Mouse (Mus musculus): ENCODE measurements around the gene Rpl27. TPM values are rescaled to one million over a fixed set of nuclear protein-coding genes. Genes with fewer than 3 reads are reported as not detected.

Gene Rpl27
- total RNA-seq, 4 experiments from 2014 or later, result 23.9 to 46.8 (median 33.8) TPM

Small RNAs within 50 kb of the gene (microRNA-seq; reads per million reads assigned to microRNA genes)
- gene Mir6929, result 0.64 to 0.76 reads per million in 2 experiments

Other genes starting within 250 kb of the Rpl27 start
- gene Ezh1, start 215.8 kb upstream of the Rpl27 start, total RNA-seq (2022), result 10 to 100 TPM; 63.5 to 88.1 (median 77.5) TPM
- 10 to 100 TPM; 54.2 to 66.0 (median 64.6) TPM for gene Ramp2, start 196.3 kb upstream of the Rpl27 start, total RNA-seq (2022)
- 10 to 100 TPM; 59.1 to 76.6 (median 65.5) TPM for gene Vps25, start 188.6 kb upstream of the Rpl27 start, total RNA-seq (2022)
- gene Wnk4, start 181.7 kb upstream of the Rpl27 start, total RNA-seq (2022), result 10 to 100 TPM in 3 of 4 experiments, 1 to 10 TPM in 1; 9.0 to 11.6 (median 10.9) TPM
- 1 to 10 TPM in 1 of 4 experiments, under 1 TPM in 3; 0.16 to 1.4 (median 0.52) TPM for gene Cntd1, start 163.3 kb upstream of the Rpl27 start, total RNA-seq (2022)
- 10 to 100 TPM; 90.3 to 98.9 (median 91.4) TPM for gene Coa3, start 163.2 kb upstream of the Rpl27 start, total RNA-seq (2022)
- 100 to 1,000 TPM; 167 to 224 (median 191) TPM for gene Becn1, start 140.0 kb upstream of the Rpl27 start, total RNA-seq (2022)
- gene Psme3, start 126.1 kb upstream of the Rpl27 start, total RNA-seq (2022), result 100 to 1,000 TPM; 110 to 129 (median 117) TPM
- gene Aoc2, start 117.2 kb upstream of the Rpl27 start, total RNA-seq (2022), result 1 to 10 TPM; 5.1 to 9.9 (median 7.4) TPM
- 1 to 10 TPM in 1 of 4 experiments, under 1 TPM in 3; 0.57 to 1.1 (median 0.78) TPM for gene Aoc3, start 111.7 kb upstream of the Rpl27 start, total RNA-seq (2022)
- not detected for gene G6pc, start 74.7 kb upstream of the Rpl27 start, total RNA-seq (2022)
- gene Aarsd1, start 24.7 kb upstream of the Rpl27 start, total RNA-seq (2022), result 10 to 100 TPM; 47.6 to 54.3 (median 48.9) TPM
- gene Gm27029, start 17.5 kb upstream of the Rpl27 start, total RNA-seq (2022), result 1 to 10 TPM; 6.0 to 9.6 (median 6.5) TPM
- 10 to 100 TPM; 27.8 to 35.4 (median 31.9) TPM for gene Rundc1, start 17.2 kb upstream of the Rpl27 start, total RNA-seq (2022)
- 1 to 10 TPM in 3 of 4 experiments, under 1 TPM in 1; 0.74 to 1.5 (median 1.3) TPM for gene Ptges3l, start 17.0 kb upstream of the Rpl27 start, total RNA-seq (2022)
- gene Ifi35, start 6.1 kb downstream of the Rpl27 start, total RNA-seq (2022), result 1 to 10 TPM; 2.2 to 7.6 (median 3.5) TPM
- gene Rnd2, start 22.7 kb downstream of the Rpl27 start, total RNA-seq (2022), result 100 to 1,000 TPM; 109 to 121 (median 110) TPM
- gene Vat1, start 23.9 kb downstream of the Rpl27 start, total RNA-seq (2022), result 10 to 100 TPM; 27.9 to 42.8 (median 34.9) TPM
- gene Brca1, start 109.7 kb downstream of the Rpl27 start, total RNA-seq (2022), result 1 to 10 TPM in 3 of 4 experiments, under 1 TPM in 1; 0.83 to 2.0 (median 1.4) TPM
- gene Nbr1, start 109.9 kb downstream of the Rpl27 start, total RNA-seq (2022), result 100 to 1,000 TPM; 125 to 154 (median 137) TPM
- gene Tmem106a, start 139.9 kb downstream of the Rpl27 start, total RNA-seq (2022), result 1 to 10 TPM; 1.6 to 4.4 (median 3.3) TPM
- not detected for gene Gm11634, start 157.0 kb downstream of the Rpl27 start, total RNA-seq (2022)
- 10 to 100 TPM in 3 of 4 experiments, 1 to 10 TPM in 1; 9.3 to 16.1 (median 11.0) TPM for gene Rdm1, start 184.9 kb downstream of the Rpl27 start, total RNA-seq (2022)
- 10 to 100 TPM; 11.8 to 21.0 (median 17.4) TPM for gene Arl4d, start 223.2 kb downstream of the Rpl27 start, total RNA-seq (2022)

Data from layer of hippocampus, adult 8-10 months (tissue).